Mouse (Mus musculus) midbrain, postnatal 0 days (tissue): ENCODE results near the gene Lpar6. TPM values are rescaled to one million over a fixed set of nuclear protein-coding genes. Genes with fewer than 3 reads are reported as not detected.

Experiments used
- ATAC-seq: fragments of 200-750 bp; cut with Nextera tagmentation; 2 replicates; pipeline ENCODE4 v1.8.0; 2017; ENCODE audit warnings: moderate number of reproducible peaks, mild to moderate bottlenecking, moderate TSS enrichment, moderate library complexity; ENCODE audit not compliant: low FRiP score
- DNase-seq: peaks from one replicate; pipeline ENCODE4 v3.0.0-alpha.2; 2015; ENCODE audit warnings: low spot score
- H3K27ac ChIP-seq: fragments of 300-500 bp; sonication (generic); 2 replicates; pipeline ENCODE4 v1.5.1; 2014; ENCODE audit warnings: low read depth, mild to moderate bottlenecking, low read length, mixed read lengths
- H3K27me3 ChIP-seq: fragments of 300-500 bp; sonication (generic); 2 replicates; pipeline ENCODE4 v1.6.1; 2014; ENCODE audit warnings: low read length, control low read depth, mixed read lengths; ENCODE audit not compliant: insufficient read depth
- H3K36me3 ChIP-seq: fragments of 300-500 bp; sonication (generic); 2 replicates; pipeline ENCODE4 v1.6.1; 2014; ENCODE audit warnings: low read length, control low read depth, mixed read lengths; ENCODE audit not compliant: insufficient read depth
- H3K4me1 ChIP-seq: fragments of 300-500 bp; sonication (generic); 2 replicates; pipeline ENCODE4 v1.6.1; 2014; ENCODE audit warnings: mild to moderate bottlenecking, control low read depth, antibody characterized with exemption, low read length, mixed read lengths; ENCODE audit not compliant: insufficient read depth
- H3K4me2 ChIP-seq: fragments of 300-500 bp; sonication (generic); 2 replicates; pipeline ENCODE4 v1.6.1; 2014; ENCODE audit warnings: low read depth, mild to moderate bottlenecking, low read length, mixed read lengths; ENCODE audit not compliant: poor library complexity, severe bottlenecking
- H3K4me3 ChIP-seq: fragments of 300-500 bp; sonication (generic); 2 replicates; pipeline ENCODE4 v1.5.1; 2014; ENCODE audit warnings: low read depth, mild to moderate bottlenecking, low read length, moderate library complexity
- H3K9ac ChIP-seq: fragments of 300-500 bp; sonication (generic); replicated peaks from 2 replicates; pipeline ENCODE4 v1.6.1; 2014; ENCODE audit warnings: mild to moderate bottlenecking, low read length, moderate library complexity, mixed read lengths; ENCODE audit not compliant: poor library complexity, severe bottlenecking
- H3K9me3 ChIP-seq: fragments of 300-500 bp; sonication (generic); 2 replicates; pipeline ENCODE4 v1.6.1; 2016; ENCODE audit warnings: low read length, control low read depth
- CTCF ChIP-seq: IDR thresholded peaks from 2 replicates; pipeline ENCODE4 v1.5.1; 2016; ENCODE audit warnings: antibody characterized with exemption, mild to moderate bottlenecking
- WGBS: fragments of 180-500 bp; shearing (Covaris S2); extraction: QIAGEN DNeasy Blood & Tissue Kit; methylation state at CpG from one replicate; pipeline ENCODE4 v1.1.7; 2014; 5-methylcytosine and 5-hydroxymethylcytosine counted together
- polyA plus RNA-seq: library from polyadenylated mRNA; unstranded; fragments of >200 nt; fragmentation: Nextera tagmentation; extraction: Ambion mirVana; gene quantifications from 2 replicates; pipeline ENCODE4 v1.2.1, GENCODE M21; 2015
- total RNA-seq: library from RNA; depleted of rRNA; stranded (reverse); fragments of >200 nt; gene quantifications from 2 replicates; pipeline ENCODE4 v1.2.3, GENCODE M21; 2014; rRNA removed

Lpar6 gene
- total RNA-seq (2.2 and 2.3 TPM in 2 replicates), polyA plus RNA-seq (1.3 and 1.8 TPM in 2 replicates)

DNA sequence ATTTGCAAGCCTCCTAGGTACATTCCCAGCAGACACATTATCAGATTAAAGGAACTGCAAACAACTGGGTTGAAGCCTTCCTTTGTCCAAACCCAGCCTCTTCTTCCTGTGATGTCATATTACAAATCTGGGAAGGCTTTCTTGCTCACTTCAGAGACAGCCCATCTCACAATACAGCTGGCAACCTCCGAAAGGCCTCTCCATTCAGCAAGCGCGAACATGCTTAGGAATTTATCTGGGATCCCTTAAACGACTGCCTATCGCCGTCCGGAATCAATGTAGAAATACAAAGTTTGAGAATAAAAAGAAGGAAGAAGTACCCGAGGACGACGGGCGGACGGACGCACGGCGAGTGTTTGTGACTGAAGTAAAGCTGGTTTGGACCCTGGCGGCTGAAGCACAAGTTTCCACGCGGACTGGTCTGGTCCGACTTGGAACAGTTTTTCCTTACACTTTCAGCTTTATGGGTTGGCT is at the start of gene Lpar6:
Gene Lpar6, plus strand, starts transcription at position 48 of the 474 bp plus-strand sequence.
- no peaks in the 10 kb centered on the region for H3K27me3 ChIP-seq
- WGBS, result 3% methylated on average over 19 of the region's 19 CpGs
- H3K9me3 ChIP-seq, result no peaks in the 10 kb centered on the region
- peak; percentile 70 for ATAC-seq
- H3K27ac ChIP-seq, result peak within 1 kb of the TSS; percentile 67
- peaks cover 3% of the 10 kb centered on the region; the same call in 1 of the 2 replicates for H3K4me1 ChIP-seq
- TF ChIP-seq CTCF, result no peak
- no peaks in the 10 kb centered on the region for H3K36me3 ChIP-seq
- H3K4me3 ChIP-seq, result peak within 1 kb of the TSS; percentile 38
- peak within 1 kb of the TSS; percentile 56 for H3K4me2 ChIP-seq
- peak; percentile 72 for DNase-seq
- peak within 1 kb of the TSS; percentile 51 for H3K9ac ChIP-seq

DNA sequence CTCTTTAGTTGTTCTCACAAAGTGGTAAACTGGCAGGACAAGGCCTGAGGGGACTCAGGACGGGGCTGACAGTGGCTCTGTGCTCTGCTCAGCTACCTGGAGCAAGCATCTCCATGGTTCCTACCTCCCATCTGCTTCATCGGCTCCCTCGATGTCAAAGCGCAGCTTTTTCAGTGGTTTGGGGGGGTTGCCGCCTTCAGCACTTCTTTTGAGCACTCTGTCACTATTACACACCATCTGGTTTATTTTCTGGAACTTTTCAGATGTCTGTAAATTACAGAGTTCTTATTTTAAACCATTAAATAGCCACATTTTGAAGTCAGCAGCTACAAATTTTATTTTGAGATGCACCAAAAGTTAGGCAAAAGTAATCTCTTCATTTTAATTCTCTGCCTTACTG is 38.6 kb upstream of the Lpar6 start:
- no peak for TF ChIP-seq CTCF
- no peak for ATAC-seq
- H3K4me3 ChIP-seq, result no peak overlapping the region
- H3K4me1 ChIP-seq, result no peaks in the 10 kb centered on the region
- no peak overlapping the region for H3K9ac ChIP-seq
- WGBS, result 71% methylated on average over 5 of the region's 5 CpGs
- H3K36me3 ChIP-seq, result peaks cover 17% of the 10 kb centered on the region
- no peak overlapping the region for H3K4me2 ChIP-seq
- no peak overlapping the region for H3K27ac ChIP-seq
- H3K27me3 ChIP-seq, result no peaks in the 10 kb centered on the region
- no peak for DNase-seq
- no peaks in the 10 kb centered on the region for H3K9me3 ChIP-seq

DNA sequence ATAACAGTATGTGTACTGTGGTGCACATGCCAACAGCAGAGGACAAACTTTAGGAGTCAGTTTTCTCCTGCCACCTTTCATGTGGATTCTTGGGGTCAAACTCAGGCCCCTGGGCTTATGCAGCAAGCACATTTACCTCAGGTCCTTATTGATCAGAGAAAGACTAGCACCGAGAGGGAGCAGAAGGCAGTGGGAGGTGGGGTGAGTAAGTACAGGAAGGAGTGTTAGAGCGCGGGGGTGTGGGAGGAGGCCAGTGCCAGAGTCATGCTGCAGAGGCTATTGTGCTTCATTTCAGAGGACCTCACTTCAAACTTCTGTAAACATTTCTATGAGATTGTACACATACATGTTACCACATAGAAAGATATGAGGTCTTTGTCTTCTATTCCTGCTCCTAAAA is 36.2 kb upstream of the Lpar6 start:
- H3K9me3 ChIP-seq, result no peaks in the 10 kb centered on the region
- no peaks in the 10 kb centered on the region for H3K27me3 ChIP-seq
- peaks cover 18% of the 10 kb centered on the region for H3K36me3 ChIP-seq
- no peak for TF ChIP-seq CTCF
- H3K4me2 ChIP-seq, result no peak overlapping the region
- WGBS, result 81% methylated on average over 3 of the region's 3 CpGs
- H3K9ac ChIP-seq, result no peak overlapping the region
- no peak for DNase-seq
- no peaks in the 10 kb centered on the region for H3K4me1 ChIP-seq
- no peak overlapping the region for H3K27ac ChIP-seq
- no peak overlapping the region for H3K4me3 ChIP-seq
- ATAC-seq, result no peak

DNA sequence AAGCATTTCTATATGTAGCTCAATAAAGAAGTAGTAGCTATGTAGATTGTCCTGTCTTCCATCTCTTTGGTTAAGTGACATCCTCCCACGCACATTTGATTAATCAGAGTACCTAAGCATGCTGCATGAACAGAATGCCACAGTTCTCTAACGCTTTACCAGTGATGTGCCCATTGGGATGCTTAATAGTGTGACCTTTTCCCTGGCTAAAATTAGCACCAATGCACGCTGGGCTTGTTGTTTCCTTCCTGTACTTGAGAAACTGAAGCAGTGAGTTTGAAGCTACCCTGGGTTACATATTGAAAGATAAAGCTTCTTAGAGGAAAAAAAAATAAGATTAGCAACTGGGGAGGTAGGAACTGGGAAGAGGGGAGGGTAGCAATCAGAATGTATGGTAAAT is 33.7 kb upstream of the Lpar6 start:
- Histone ChIP-seq H3K36me3 (peaks cover 8% of the 10 kb centered on the region), H3K27me3 (no peaks in the 10 kb centered on the region), H3K9ac (no peak overlapping the region), H3K4me1 (no peaks in the 10 kb centered on the region), H3K27ac (no peak overlapping the region), H3K4me3 (no peak overlapping the region), H3K4me2 (no peak overlapping the region), H3K9me3 (no peaks in the 10 kb centered on the region)
- no peak for DNase-seq
- WGBS, result 86% methylated on average over 3 of the region's 3 CpGs
- ATAC-seq, result no peak
- TF ChIP-seq CTCF, result no peak

DNA sequence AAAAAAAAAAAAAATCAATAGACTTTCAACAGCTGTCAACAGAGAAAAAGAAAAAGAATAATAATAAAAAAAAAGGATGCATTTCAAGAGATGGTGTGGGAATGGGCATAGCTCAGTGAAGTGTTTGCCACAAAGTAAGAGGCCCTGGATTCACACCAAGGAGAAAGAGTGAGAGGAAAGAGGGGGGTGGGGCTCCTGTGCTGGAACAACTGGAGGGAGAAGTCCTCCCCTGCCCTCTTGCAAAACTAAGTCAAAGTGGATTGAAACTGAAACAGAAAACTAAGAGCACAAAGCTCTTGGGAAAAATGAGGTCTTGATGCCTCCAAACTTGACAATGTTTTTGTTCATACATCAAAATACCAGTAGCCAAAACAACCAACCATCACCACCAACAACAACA is 28.4 kb upstream of the Lpar6 start:
- no peaks in the 10 kb centered on the region for H3K4me1 ChIP-seq
- no peak overlapping the region for H3K4me3 ChIP-seq
- ATAC-seq, result no peak
- no peak for TF ChIP-seq CTCF
- no peak overlapping the region for H3K27ac ChIP-seq
- H3K27me3 ChIP-seq, result no peaks in the 10 kb centered on the region
- H3K9me3 ChIP-seq, result no peaks in the 10 kb centered on the region
- peaks cover 8% of the 10 kb centered on the region for H3K36me3 ChIP-seq
- no peak overlapping the region for H3K4me2 ChIP-seq
- no peak for DNase-seq
- H3K9ac ChIP-seq, result no peak overlapping the region

DNA sequence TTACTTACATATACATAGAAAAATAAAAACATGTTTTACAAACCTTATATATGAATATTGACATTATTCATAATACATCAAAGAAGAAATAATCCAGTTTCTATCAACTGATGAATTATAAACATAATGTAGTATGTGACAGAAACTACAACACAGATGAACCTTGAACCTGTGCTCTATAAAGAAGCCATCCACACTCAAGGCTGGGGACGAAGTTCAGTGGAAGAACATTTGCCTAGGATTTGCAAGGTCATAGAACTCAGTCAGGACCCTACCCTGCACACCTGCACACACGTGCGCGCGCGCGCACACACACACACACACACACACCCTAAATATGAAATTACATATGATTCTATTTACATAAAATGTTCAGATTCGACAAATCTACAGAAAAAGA is 27.5 kb upstream of the Lpar6 start:
- ATAC-seq, result no peak
- Histone ChIP-seq H3K27ac (no peak overlapping the region), H3K9ac (no peak overlapping the region), H3K27me3 (no peaks in the 10 kb centered on the region), H3K4me3 (no peak overlapping the region), H3K36me3 (peaks cover under 1% of the 10 kb centered on the region; the same call in 1 of the 2 replicates), H3K4me2 (no peak overlapping the region), H3K4me1 (no peaks in the 10 kb centered on the region), H3K9me3 (no peaks in the 10 kb centered on the region)
- WGBS, result 96% methylated on average over 8 of the region's 8 CpGs
- no peak for DNase-seq
- TF ChIP-seq CTCF, result no peak
